Mouse (Mus musculus): ENCODE results near the gene Smim6.

Smim6 gene

GRCm38 (mm10) chr11:115900561-115901337 lies 11.1 kb upstream of the Smim6 start:
- DNase-seq (ENCODE audit: low spot score): no peak

GRCm38 (mm10) chr11:115901338-115902161 lies 10.3 kb upstream of the Smim6 start:
- no peak for DNase-seq (ENCODE audit: low spot score)

GRCm38 (mm10) chr11:115902177-115902576 lies 9.6 kb upstream of the Smim6 start:
- DNase-seq (ENCODE audit: low spot score): no peak

- no peak for DNase-seq (ENCODE audit: low spot score)
These were observed 9.0 kb upstream of the Smim6 start for GRCm38 (mm10) chr11:115902831-115903230.

GRCm38 (mm10) chr11:115903384-115904230 lies 8.2 kb upstream of the Smim6 start:
- peak; percentile 33 for DNase-seq (ENCODE audit: low spot score)

- no peak for DNase-seq (ENCODE audit: low spot score)
These were observed 7.4 kb upstream of the Smim6 start for GRCm38 (mm10) chr11:115904231-115904955.

- peak; percentile 26 for DNase-seq (ENCODE audit: low spot score)
These were observed 6.6 kb upstream of the Smim6 start for GRCm38 (mm10) chr11:115904956-115905790.

GRCm38 (mm10) chr11:115906116-115906515 lies 5.7 kb upstream of the Smim6 start:
- DNase-seq (ENCODE audit: low spot score): no peak

GRCm38 (mm10) chr11:115906521-115906920 lies 5.3 kb upstream of the Smim6 start:
- DNase-seq (ENCODE audit: low spot score): no peak

GRCm38 (mm10) chr11:115911134-115911561 lies 669 bp upstream of the Smim6 start:
- no peak for DNase-seq (ENCODE audit: low spot score)

GRCm38 (mm10) chr11:115916579-115916978 lies 4.8 kb downstream of the Smim6 start:
- DNase-seq (ENCODE audit: low spot score): no peak

- DNase-seq (ENCODE audit: low spot score): no peak
These were observed 6.8 kb downstream of the Smim6 start for GRCm38 (mm10) chr11:115918637-115919036.

GRCm38 (mm10) chr11:115919073-115919472 lies 7.3 kb downstream of the Smim6 start:
- DNase-seq (ENCODE audit: low spot score): no peak

- peak; percentile 73 for DNase-seq (ENCODE audit: low spot score)
These were observed 8.4 kb downstream of the Smim6 start for GRCm38 (mm10) chr11:115920110-115920818.

GRCm38 (mm10) chr11:115921986-115922385 lies 10.2 kb downstream of the Smim6 start:
- no peak for DNase-seq (ENCODE audit: low spot score)

GRCm38 (mm10) chr11:115929031-115929430 lies 17.2 kb downstream of the Smim6 start:
- DNase-seq (ENCODE audit: low spot score): no peak

- no peak for DNase-seq (ENCODE audit: low spot score)
These were observed 18.0 kb downstream of the Smim6 start for GRCm38 (mm10) chr11:115929818-115930217.

GRCm38 (mm10) chr11:115931235-115931634 lies 19.4 kb downstream of the Smim6 start:
- no peak for DNase-seq (ENCODE audit: low spot score)

GRCm38 (mm10) chr11:115933108-115933746 lies 21.4 kb downstream of the Smim6 start, which contains the start of the genes Sap30bp and Recql5:
TSS of gene Sap30bp (plus strand) at chr11:115933282.
TSS of gene Recql5 (minus strand) at chr11:115933477.
- DNase-seq (ENCODE audit: low spot score): peak; percentile 100
